Mouse (Mus musculus): ENCODE measurements at regions not wholly inside any gene's neighbourhood (a gene's known extent, or its start where the extent isn't known, plus 50 kb on each side); places are given as distances from the start of the nearest gene placed in this dataset.

GRCm38 (mm10) chr19:30295263-30295704 lies 62.5 kb downstream of the Mbl2 start:
- no peak for TF ChIP-seq GATA1 (IDR thresholded peaks at IDR 0.05; ENCODE audit: borderline replicate concordance, low read length)
- TF ChIP-seq FLI1 (IDR thresholded peaks at IDR 0.05; ENCODE audit: low read length) = no peak
